Mouse (Mus musculus): Measurements from ENCODE around the gene Mul1.

Mul1 gene

GRCm38 (mm10) chr4:138461471-138461870 is 27.0 kb downstream of the Mul1 start:
- WGBS, result 49% methylated on average over 5 of the region's 5 CpGs

GRCm38 (mm10) chr4:138462971-138463831 is 28.7 kb downstream of the Mul1 start:
- WGBS, result 2% methylated on average over 11 of the region's 11 CpGs

- 22% methylated on average over 11 of the region's 11 CpGs for WGBS
These were observed 29.5 kb downstream of the Mul1 start for GRCm38 (mm10) chr4:138463832-138464487.

- WGBS, result 14% methylated on average over 19 of the region's 22 CpGs
These were observed 30.3 kb downstream of the Mul1 start for GRCm38 (mm10) chr4:138464667-138465353.

GRCm38 (mm10) chr4:138465446-138465845 is 31.0 kb downstream of the Mul1 start:
- WGBS, result 71% methylated on average over 8 of the region's 8 CpGs

- WGBS, result 81% methylated on average over 6 of the region's 6 CpGs
These were observed 32.2 kb downstream of the Mul1 start for GRCm38 (mm10) chr4:138466690-138467089.

- WGBS, result 64% methylated on average over 5 of the region's 5 CpGs
These were observed 33.0 kb downstream of the Mul1 start for GRCm38 (mm10) chr4:138467451-138467850.

- 7% methylated on average over 7 of the region's 7 CpGs for WGBS
These were observed 34.6 kb downstream of the Mul1 start for GRCm38 (mm10) chr4:138469080-138469479.

GRCm38 (mm10) chr4:138471241-138471640 is 36.8 kb downstream of the Mul1 start:
- WGBS, result 37% methylated on average over 7 of the region's 7 CpGs

GRCm38 (mm10) chr4:138479595-138479994 is 45.1 kb downstream of the Mul1 start:
- 53% methylated on average over 7 of the region's 7 CpGs for WGBS

- WGBS, result 51% methylated on average over 9 of the region's 9 CpGs
These were observed 46.5 kb downstream of the Mul1 start for GRCm38 (mm10) chr4:138480962-138481361.

- WGBS, result 52% methylated on average over 8 of the region's 8 CpGs
These were observed 48.2 kb downstream of the Mul1 start for GRCm38 (mm10) chr4:138482721-138483120.

- 57% methylated on average over 8 of the region's 8 CpGs for WGBS
These were observed 53.8 kb downstream of the Mul1 start for GRCm38 (mm10) chr4:138488241-138488640.

- WGBS, result 48% methylated on average over 4 of the region's 4 CpGs
These were observed 56.6 kb downstream of the Mul1 start for GRCm38 (mm10) chr4:138491088-138491487.

Data from cerebral cortex, adult 2 months (tissue).